Mouse (Mus musculus) spleen, adult 2 months (tissue): ENCODE results near the gene Caps2.

ENCODE experiments used
- CTCF ChIP-seq: fragments of 200-500 bp; IDR thresholded peaks from 2 replicates; pipeline ENCODE4 v1.5.1; 2011; ENCODE audit warnings: mild to moderate bottlenecking, inconsistent platforms; ENCODE audit not compliant: insufficient read depth, insufficient read length, insufficient replicate concordance; ENCODE audit errors: extremely low read depth
- POLR2A ChIP-seq: fragments of 200-500 bp; IDR thresholded peaks from 2 replicates; pipeline ENCODE4 v1.6.1; 2011; ENCODE audit warnings: low read depth, low read length, inconsistent platforms

DNA sequence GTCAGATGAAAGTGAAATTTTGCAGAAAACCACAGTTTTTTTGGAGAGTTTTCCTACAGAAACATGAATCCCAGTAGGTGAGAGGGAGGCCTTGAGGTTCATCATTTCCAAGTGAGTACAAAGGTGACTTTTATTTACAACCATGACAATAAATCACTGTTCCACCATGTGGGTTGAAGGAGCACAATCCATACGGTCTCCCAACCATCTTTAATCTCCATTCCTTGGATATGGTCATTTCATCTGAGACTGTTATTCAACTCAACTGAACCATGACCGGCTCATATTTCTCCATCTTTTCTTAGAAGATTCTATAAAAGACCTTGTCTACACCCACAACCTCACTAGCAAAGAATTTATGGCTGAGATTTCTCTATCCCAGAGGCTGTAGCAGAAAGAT lies 84.9 kb downstream of the Caps2 start:
- TF ChIP-seq CTCF (no peak), POLR2A (no peak)
